Mouse (Mus musculus): Measurements from ENCODE around the gene Abi3. TPM values are rescaled to one million over a fixed set of nuclear protein-coding genes. Genes with fewer than 3 reads are reported as not detected.

The Abi3 gene
- polyA plus RNA-seq, 1 experiment = 1.5 TPM

DNA sequence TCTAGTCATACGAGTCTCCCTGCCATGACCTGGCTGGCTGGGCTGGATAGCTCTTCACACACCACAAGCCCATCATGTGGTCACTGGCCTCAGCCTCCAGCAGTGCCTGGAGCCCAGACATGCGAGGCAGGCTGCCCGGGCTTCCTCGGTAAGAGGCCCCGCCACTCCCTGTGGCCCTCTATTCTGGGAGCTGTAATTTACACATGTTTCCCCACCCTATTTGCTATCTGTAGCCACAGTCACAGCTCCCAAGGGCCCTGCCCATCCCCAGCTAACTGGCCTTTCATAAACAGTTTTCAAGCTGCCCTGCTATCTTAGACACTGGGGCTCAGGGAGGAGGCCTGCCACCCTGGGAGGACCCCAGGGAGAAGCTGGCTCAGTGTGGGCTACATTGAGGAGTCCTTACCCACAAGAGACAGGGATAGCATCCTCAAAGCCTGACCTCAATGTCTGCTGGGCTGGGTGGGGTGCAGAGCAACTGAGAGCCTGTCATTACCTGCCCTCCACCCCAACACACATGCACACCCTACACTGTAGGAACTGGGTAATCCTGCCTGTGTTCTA is 33.7 kb downstream of the Abi3 start:
- Histone ChIP-seq H3K4me2 (ENCODE audit: low read depth) (peak overlapping the region; percentile 35), H3ac (ENCODE audit: control insufficient read depth, insufficient read length) (no peak overlapping the region), H3K27me3 (ENCODE audit: control insufficient read depth, insufficient read depth, insufficient read length) (no peaks in the 10 kb centered on the region), H3K4me3 (no peak overlapping the region), H3K79me2 (ENCODE audit: control insufficient read depth, insufficient read depth) (no peaks in the 10 kb centered on the region), H3K36me3 (ENCODE audit: control insufficient read depth, insufficient read depth) (no peaks in the 10 kb centered on the region)
- TF ChIP-seq REST (IDR thresholded peaks at IDR 0.05; ENCODE audit: insufficient read depth, insufficient read length) = no peak
- TF ChIP-seq USF1 (IDR thresholded peaks at IDR 0.05; ENCODE audit: low read depth) = no peak
- no peak for TF ChIP-seq E2F4 (IDR thresholded peaks at IDR 0.05; ENCODE audit: insufficient read depth)
- TF ChIP-seq CEBPB (IDR thresholded peaks at IDR 0.05; ENCODE audit: insufficient read depth, poor library complexity, severe bottlenecking) = no peak
- TF ChIP-seq TCF12 (IDR thresholded peaks at IDR 0.05; ENCODE audit: insufficient read depth, poor library complexity, severe bottlenecking) = no peak
- peak; percentile 18 to 75 (median 58) for TF ChIP-seq MYOG (IDR thresholded peaks at IDR 0.05; ENCODE audit: control insufficient read depth in 1 of 3, insufficient read depth in 1 of 3, insufficient read length in 2 of 3, low read depth in 2 of 3)
- no peak for TF ChIP-seq POLR2AphosphoS2 (IDR thresholded peaks at IDR 0.05; ENCODE audit: insufficient read length, low read depth)
- TF ChIP-seq MAX (IDR thresholded peaks at IDR 0.05; ENCODE audit: low read depth) = no peak
- TF ChIP-seq SRF (IDR thresholded peaks at IDR 0.05; ENCODE audit: control insufficient read depth, insufficient read length, low read depth) = no peak
- TF ChIP-seq MYOD1 (IDR thresholded peaks at IDR 0.05; ENCODE audit: control insufficient read depth in 1 of 3, insufficient read length in 2 of 3, low read depth in 2 of 3) = peak in 1 of 3 experiments; percentile 57
- no peak for TF ChIP-seq TCF3 (IDR thresholded peaks at IDR 0.05; ENCODE audit: insufficient read length, low read depth)
- no peak for TF ChIP-seq POLR2A (IDR thresholded peaks at IDR 0.05; ENCODE audit: insufficient read length, low read depth)

DNA sequence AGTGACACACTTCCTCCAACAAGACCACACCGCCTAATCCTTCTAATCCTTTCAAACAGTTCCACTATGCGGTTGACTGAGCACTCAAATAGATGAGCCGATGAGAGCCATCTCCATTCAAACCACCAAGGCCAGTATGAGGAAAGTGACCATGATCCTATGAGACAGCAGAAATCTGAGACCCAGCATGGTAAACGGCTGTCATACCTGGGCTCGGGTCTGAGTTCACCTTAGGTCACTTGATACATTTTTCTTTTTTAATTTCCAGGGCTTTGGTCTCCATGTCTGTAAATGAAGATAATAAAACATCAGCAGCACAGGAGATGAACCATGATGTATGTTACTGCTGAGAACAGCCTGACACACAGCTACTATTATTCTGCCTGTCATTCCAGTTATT is 34.4 kb downstream of the Abi3 start:
- H3K27me3 ChIP-seq (ENCODE audit: control insufficient read depth, insufficient read depth, insufficient read length) = no peaks in the 10 kb centered on the region
- H3K36me3 ChIP-seq (ENCODE audit: control insufficient read depth, insufficient read depth) = no peaks in the 10 kb centered on the region
- no peak overlapping the region for H3K4me2 ChIP-seq (ENCODE audit: low read depth)
- TF ChIP-seq TCF12 (IDR thresholded peaks at IDR 0.05; ENCODE audit: insufficient read depth, poor library complexity, severe bottlenecking) = no peak
- TF ChIP-seq POLR2AphosphoS2 (IDR thresholded peaks at IDR 0.05; ENCODE audit: insufficient read length, low read depth) = no peak
- no peak for TF ChIP-seq CEBPB (IDR thresholded peaks at IDR 0.05; ENCODE audit: insufficient read depth, poor library complexity, severe bottlenecking)
- no peak overlapping the region for H3K4me3 ChIP-seq
- no peak overlapping the region for H3ac ChIP-seq (ENCODE audit: control insufficient read depth, insufficient read length)
- H3K79me2 ChIP-seq (ENCODE audit: control insufficient read depth, insufficient read depth) = no peaks in the 10 kb centered on the region

- Histone ChIP-seq H3K4me2 (ENCODE audit: low read depth) (peak overlapping the region; percentile 36), H3K27me3 (ENCODE audit: control insufficient read depth, insufficient read depth, insufficient read length) (no peaks in the 10 kb centered on the region), H3K79me2 (ENCODE audit: control insufficient read depth, insufficient read depth) (no peaks in the 10 kb centered on the region), H3ac (ENCODE audit: control insufficient read depth, insufficient read length) (no peak overlapping the region), H3K4me3 (no peak overlapping the region), H3K36me3 (ENCODE audit: control insufficient read depth, insufficient read depth) (no peaks in the 10 kb centered on the region)
- TF ChIP-seq MYOD1 (IDR thresholded peaks at IDR 0.05; ENCODE audit: control insufficient read depth in 1 of 3, insufficient read length in 2 of 3, low read depth in 2 of 3) (peak; percentile 68 to 96 (median 88)), MYOG (IDR thresholded peaks at IDR 0.05; ENCODE audit: control insufficient read depth in 1 of 3, insufficient read depth in 1 of 3, insufficient read length in 2 of 3, low read depth in 2 of 3) (peak; percentile 50 to 94 (median 64)), CEBPB (IDR thresholded peaks at IDR 0.05; ENCODE audit: insufficient read depth, poor library complexity, severe bottlenecking) (no peak), TCF3 (IDR thresholded peaks at IDR 0.05; ENCODE audit: insufficient read length, low read depth) (peak; percentile 59), SRF (IDR thresholded peaks at IDR 0.05; ENCODE audit: control insufficient read depth, insufficient read length, low read depth) (no peak)
Measured at GRCm38 (mm10) chr11:95805527-95805926, 36.7 kb downstream of the Abi3 start.

DNA sequence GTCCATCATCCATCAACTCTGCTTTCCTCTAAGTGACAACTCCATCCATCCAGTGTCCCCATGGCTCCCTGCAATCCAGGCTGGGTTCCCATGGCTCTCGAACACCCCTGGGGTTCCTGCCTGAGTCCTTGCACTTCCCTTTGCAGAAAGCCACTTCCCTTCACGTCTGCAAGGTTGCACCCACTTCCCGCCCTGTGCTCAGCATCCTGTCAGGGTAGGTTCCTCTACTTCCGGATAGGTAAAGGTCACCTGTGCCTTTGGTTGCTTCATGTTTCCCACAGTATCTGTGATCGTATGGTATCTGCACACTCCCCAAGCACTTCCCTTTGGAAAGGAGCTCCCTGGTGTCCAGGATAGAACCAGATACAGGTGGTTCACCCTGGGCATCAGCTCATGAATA is 37.3 kb downstream of the Abi3 start:
- no peak overlapping the region for H3K4me2 ChIP-seq (ENCODE audit: low read depth)
- H3K4me3 ChIP-seq = no peak overlapping the region
- H3K79me2 ChIP-seq (ENCODE audit: control insufficient read depth, insufficient read depth) = no peaks in the 10 kb centered on the region
- no peaks in the 10 kb centered on the region for H3K27me3 ChIP-seq (ENCODE audit: control insufficient read depth, insufficient read depth, insufficient read length)
- no peaks in the 10 kb centered on the region for H3K36me3 ChIP-seq (ENCODE audit: control insufficient read depth, insufficient read depth)
- TF ChIP-seq SRF (IDR thresholded peaks at IDR 0.05; ENCODE audit: control insufficient read depth, insufficient read length, low read depth) = no peak
- no peak for TF ChIP-seq TCF3 (IDR thresholded peaks at IDR 0.05; ENCODE audit: insufficient read length, low read depth)
- TF ChIP-seq MYOG (IDR thresholded peaks at IDR 0.05; ENCODE audit: control insufficient read depth in 1 of 3, insufficient read depth in 1 of 3, insufficient read length in 2 of 3, low read depth in 2 of 3) = no peak
- TF ChIP-seq POLR2AphosphoS2 (IDR thresholded peaks at IDR 0.05; ENCODE audit: insufficient read length, low read depth) = no peak
- TF ChIP-seq MAX (IDR thresholded peaks at IDR 0.05; ENCODE audit: low read depth) = no peak
- TF ChIP-seq USF1 (IDR thresholded peaks at IDR 0.05; ENCODE audit: low read depth) = no peak
- no peak overlapping the region for H3ac ChIP-seq (ENCODE audit: control insufficient read depth, insufficient read length)

GRCm38 (mm10) chr11:95795582-95795981 is 46.7 kb downstream of the Abi3 start:
- no peak overlapping the region for H3K4me2 ChIP-seq (ENCODE audit: low read depth)
- H3K27me3 ChIP-seq (ENCODE audit: control insufficient read depth, insufficient read depth, insufficient read length) = no peaks in the 10 kb centered on the region
- H3K36me3 ChIP-seq (ENCODE audit: control insufficient read depth, insufficient read depth) = no peaks in the 10 kb centered on the region
- TF ChIP-seq CEBPB (IDR thresholded peaks at IDR 0.05; ENCODE audit: insufficient read depth, poor library complexity, severe bottlenecking) = no peak
- no peak for TF ChIP-seq E2F4 (IDR thresholded peaks at IDR 0.05; ENCODE audit: insufficient read depth)
- no peak for TF ChIP-seq TCF3 (IDR thresholded peaks at IDR 0.05; ENCODE audit: insufficient read length, low read depth)
- no peak for TF ChIP-seq POLR2A (IDR thresholded peaks at IDR 0.05; ENCODE audit: insufficient read length, low read depth)
- no peak for TF ChIP-seq MYOG (IDR thresholded peaks at IDR 0.05; ENCODE audit: control insufficient read depth in 1 of 3, insufficient read depth in 1 of 3, insufficient read length in 2 of 3, low read depth in 2 of 3)
- TF ChIP-seq SRF (IDR thresholded peaks at IDR 0.05; ENCODE audit: control insufficient read depth, insufficient read length, low read depth) = no peak
- no peak for TF ChIP-seq MYOD1 (IDR thresholded peaks at IDR 0.05; ENCODE audit: control insufficient read depth in 1 of 3, insufficient read length in 2 of 3, low read depth in 2 of 3)
- TF ChIP-seq TCF12 (IDR thresholded peaks at IDR 0.05; ENCODE audit: insufficient read depth, poor library complexity, severe bottlenecking) = no peak
- TF ChIP-seq REST (IDR thresholded peaks at IDR 0.05; ENCODE audit: insufficient read depth, insufficient read length) = no peak
- no peak overlapping the region for H3ac ChIP-seq (ENCODE audit: control insufficient read depth, insufficient read length)
- no peaks in the 10 kb centered on the region for H3K79me2 ChIP-seq (ENCODE audit: control insufficient read depth, insufficient read depth)
- H3K4me3 ChIP-seq = no peak overlapping the region

Measured in myocyte (in vitro differentiated cells).